8 mouse cellular contexts compared by ENCODE assay signal in the genomic region with DNA sequence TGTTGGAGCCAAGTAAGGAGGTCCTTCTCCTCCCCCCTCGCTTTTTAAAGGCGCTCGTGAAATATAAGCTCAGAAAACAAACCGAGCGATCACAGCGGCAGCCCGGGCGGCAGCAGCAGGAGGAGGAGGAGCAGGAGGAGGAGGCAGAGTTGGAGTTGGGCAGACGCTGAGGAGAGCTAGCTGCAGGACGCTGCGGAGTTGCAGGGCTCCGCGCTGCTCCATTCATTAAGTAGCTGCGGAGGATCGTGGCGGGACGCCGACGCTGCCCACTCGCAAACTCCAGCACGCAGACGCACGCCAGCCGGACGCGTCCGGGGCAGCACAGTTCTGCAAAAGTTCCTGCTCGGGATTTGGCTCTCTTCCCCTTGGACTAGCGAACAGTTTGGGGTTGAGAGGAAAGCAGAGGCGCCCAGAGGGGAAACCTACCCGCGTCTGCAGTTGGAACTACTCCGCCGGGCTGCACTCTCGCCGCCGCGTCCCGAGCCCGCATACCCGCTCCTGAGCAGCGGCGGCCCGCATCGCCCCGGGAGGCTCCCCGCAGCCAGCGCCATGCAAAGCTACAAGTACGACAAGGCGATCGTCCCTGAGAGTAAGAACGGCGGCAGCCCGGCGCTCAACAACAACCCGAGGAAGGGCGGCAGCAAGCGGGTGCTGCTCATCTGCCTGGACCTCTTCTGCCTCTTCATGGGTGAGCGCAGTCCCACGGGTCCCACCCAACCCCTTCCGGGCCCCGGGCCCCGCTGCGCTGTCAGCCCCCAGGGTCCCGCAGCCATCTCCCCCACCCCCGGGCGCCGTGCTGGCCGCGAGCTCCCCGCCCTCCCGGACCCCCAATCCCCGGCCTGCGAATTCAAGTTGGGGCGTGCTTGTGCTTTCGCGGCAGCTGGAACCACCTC. TPM values are rescaled to one million over a fixed set of nuclear protein-coding genes. Genes with fewer than 3 reads are reported as not detected.
A peak's percentile ranks its signal among the peaks of the same experiment; 100 is the strongest.
DNase-seq lines count a peak whose midpoint lies in the region; ATAC-seq lines count a peak whose summit lies in the region.

A gene (plus strand): TSS at position 72 of the 893 bp plus-strand sequence.

- peak within 1 kb of the TSS; percentile 74 for H3K4me2 ChIP-seq in intestine, embryonic 16.5 days (ENCODE audit: low read depth, low read length)

- no peaks in the 10 kb centered on the region for H3K36me3 ChIP-seq in intestine, embryonic 16.5 days (ENCODE audit: control insufficient read depth, insufficient read depth, low read length)

- peak within 1 kb of the TSS; percentile 97 for H3K4me3 ChIP-seq in intestine, embryonic 16.5 days (ENCODE audit: low read length)

- peak; percentile 91 for ATAC-seq in intestine, embryonic 16.5 days

- H3K9me3 ChIP-seq in intestine, embryonic 16.5 days (ENCODE audit: control insufficient read depth, low read length) = no peaks in the 10 kb centered on the region

- peak within 1 kb of the TSS; percentile 92 for H3K9ac ChIP-seq in intestine, embryonic 16.5 days (ENCODE audit: low read depth, low read length)

- H3K4me1 ChIP-seq in intestine, embryonic 16.5 days (ENCODE audit: control insufficient read depth, insufficient read depth, low read length) = peaks cover 9% of the 10 kb centered on the region; the same call in 1 of the 2 replicates

- peak; percentile 93 for DNase-seq in adrenal gland, postnatal 10 days
- DNase-seq in embryo, embryonic 11.5 days (ENCODE audit: low read depth, low spot score) = peak; percentile 80
- DNase-seq in gastrocnemius, postnatal 4 days (ENCODE audit: low spot score in 2 of 2) = peak; percentile 64 to 86
- peak; percentile 75 to 80 for DNase-seq in left cerebral cortex, postnatal 36 days (ENCODE audit: low spot score in 2 of 2)
- DNase-seq in mesoderm, embryonic 11.5 days (ENCODE audit: low read depth, low spot score) = peak; percentile 93
- DNase-seq in skeletal muscle tissue, adult 2 months (ENCODE audit: low read depth, low spot score) = peak; percentile 94
- DNase-seq in T-cell, adult 2 months (ENCODE audit: low spot score) = no peak

- peak within 1 kb of the TSS; percentile 97 for H3K27ac ChIP-seq in intestine, embryonic 16.5 days (ENCODE audit: low read length)

- intact Hi-C loops in left cerebral cortex, postnatal 36 days (cut with DNase I) = loop anchor here (5.0 kb wide), 2 partner anchors 160 to 770 kb away; no protein-coding TSS in a partner anchor

- WGBS in intestine, embryonic 16.5 days = under 1% methylated on average over 75 of the region's 77 CpGs

- H3K27me3 ChIP-seq in intestine, embryonic 16.5 days (replicated peaks; ENCODE audit: control insufficient read depth, insufficient read depth, low read length) = no peaks in the 10 kb centered on the region

RNA-seq across cellular contexts. Expression of the gene that starts here (rescaled TPM):
- total RNA-seq in adrenal gland, postnatal 10 days (2021) = 100 to 1,000 TPM; 157 to 169 TPM
- total RNA-seq in gastrocnemius, postnatal 4 days (2021) = 100 to 1,000 TPM; 116 to 119 TPM
- 46.0 and 48.4 TPM in 2 replicates for polyA plus RNA-seq in intestine, embryonic 16.5 days (2015; fragmentation: Nextera tagmentation; extraction: Ambion mirVana)
- 100 to 1,000 TPM; 153 to 173 TPM for total RNA-seq in left cerebral cortex, postnatal 36 days (2021)
